Mouse (Mus musculus): ENCODE data around the gene Gtf2h5. TPM values are rescaled to one million over a fixed set of nuclear protein-coding genes. Genes with fewer than 3 reads are reported as not detected.

Gene Gtf2h5
- total RNA-seq, 2 experiments from 2014 or later: 86.7 to 88.4 TPM

DNA sequence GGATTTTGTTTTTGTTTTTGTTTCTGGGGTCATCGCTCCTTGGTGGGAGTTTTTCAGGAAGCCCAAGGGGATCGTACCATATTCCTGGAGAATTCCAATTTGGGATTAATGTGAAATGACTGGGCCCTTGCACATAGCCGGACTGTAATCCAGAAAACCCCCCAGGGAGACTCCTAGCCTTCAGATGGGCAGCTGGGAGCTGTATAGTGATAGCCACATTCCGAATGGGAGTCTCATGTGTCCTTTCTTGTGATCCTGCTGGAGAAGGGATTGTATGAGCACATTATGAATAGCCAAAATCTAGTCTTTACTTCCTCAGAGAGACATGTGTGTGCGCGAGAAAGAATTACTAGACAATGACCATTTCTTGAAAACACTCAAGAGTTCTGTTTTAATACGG lies 28.6 kb downstream of the Gtf2h5 start:
- DNase-seq (ENCODE audit: low spot score in 2 of 2): no peak

DNA sequence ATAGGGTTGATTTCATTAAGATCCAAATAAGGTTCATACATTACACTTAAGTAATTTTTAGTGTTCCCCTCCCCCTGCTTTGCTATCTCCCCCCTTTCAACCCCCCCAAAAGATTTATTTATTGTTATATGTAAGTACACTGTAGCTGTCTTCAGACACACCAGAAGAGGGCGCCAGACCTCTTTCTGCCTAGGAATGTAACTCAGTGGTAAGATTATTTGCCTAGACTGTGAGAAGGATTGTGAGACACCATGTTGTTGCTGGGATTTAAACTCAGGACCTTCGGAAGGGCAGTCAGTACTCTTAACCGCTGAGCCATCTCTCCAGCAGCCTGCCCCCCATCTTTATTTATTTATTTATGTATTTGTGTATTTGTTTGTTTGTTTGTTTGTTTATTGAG lies 31.4 kb downstream of the Gtf2h5 start:
- DNase-seq (ENCODE audit: low spot score in 2 of 2): no peak

DNA sequence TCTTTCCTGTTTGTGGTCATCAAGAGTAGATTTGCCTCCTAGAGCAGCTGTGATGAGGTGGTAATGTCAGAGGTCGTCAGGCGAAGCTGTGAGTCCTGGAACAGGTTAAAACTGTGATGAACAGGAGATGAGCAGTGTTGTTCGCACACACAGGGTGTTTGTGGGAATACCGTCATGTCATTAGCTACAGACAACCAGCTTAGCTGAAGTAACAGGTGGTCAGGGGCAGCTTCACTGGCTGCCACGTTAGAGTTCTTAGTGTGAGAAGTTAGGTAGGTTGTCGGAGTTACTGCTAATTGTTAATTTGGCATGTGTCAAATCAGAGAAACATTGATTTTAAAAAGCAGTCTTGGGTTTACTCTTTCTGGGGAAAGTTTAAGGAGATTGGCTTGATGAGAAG lies 34.1 kb downstream of the Gtf2h5 start:
- DNase-seq (ENCODE audit: low spot score in 2 of 2): no peak

DNA sequence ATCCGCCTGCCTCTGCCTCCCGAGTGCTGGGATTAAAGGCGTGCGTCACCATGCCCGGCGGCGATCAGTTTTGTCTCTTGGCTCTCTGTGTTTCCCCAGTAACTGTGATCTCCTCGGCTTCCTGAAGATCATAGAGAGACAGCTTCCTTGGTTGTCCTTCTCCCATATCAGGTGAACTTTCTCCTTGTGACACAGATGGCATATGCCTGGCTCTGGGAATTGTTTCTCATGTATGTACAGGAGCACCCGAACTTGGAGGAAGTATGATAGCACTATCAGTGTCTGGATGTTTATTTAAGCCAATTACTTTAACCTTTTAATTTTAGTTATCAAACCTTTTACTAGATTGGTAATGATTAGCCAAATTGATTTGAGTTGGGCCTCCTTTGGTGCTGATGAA lies 35.5 kb downstream of the Gtf2h5 start:
- DNase-seq (ENCODE audit: low spot score in 2 of 2): no peak

DNA sequence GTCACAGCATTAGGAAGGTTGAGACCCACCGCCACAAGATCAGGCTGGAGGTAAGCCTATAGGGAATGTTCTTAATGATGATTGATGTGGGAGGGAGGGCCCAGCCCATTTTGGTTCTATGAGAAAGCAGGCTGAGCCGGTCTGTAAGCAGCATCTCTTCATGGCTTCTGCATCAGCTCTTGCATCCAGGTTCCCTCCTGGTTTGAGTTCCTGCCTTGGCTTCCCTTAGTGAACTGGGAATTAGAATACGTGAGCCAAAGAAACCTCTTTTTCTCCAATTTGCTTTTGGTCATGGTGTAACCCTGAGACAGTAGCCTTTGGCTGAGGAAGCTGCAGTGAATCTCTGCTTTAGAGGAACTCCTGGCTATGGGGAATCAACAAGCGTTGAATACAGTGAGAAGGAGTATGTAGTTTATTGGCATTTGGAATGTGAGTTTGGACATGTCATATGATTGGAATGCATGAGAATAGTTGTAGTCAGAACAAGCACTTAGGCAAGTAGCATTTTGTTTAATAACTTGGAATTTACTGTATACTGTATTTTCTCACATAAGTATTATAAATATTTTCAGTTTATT lies 37.7 kb downstream of the Gtf2h5 start:
- no peak for DNase-seq (ENCODE audit: low spot score in 2 of 2)

DNA sequence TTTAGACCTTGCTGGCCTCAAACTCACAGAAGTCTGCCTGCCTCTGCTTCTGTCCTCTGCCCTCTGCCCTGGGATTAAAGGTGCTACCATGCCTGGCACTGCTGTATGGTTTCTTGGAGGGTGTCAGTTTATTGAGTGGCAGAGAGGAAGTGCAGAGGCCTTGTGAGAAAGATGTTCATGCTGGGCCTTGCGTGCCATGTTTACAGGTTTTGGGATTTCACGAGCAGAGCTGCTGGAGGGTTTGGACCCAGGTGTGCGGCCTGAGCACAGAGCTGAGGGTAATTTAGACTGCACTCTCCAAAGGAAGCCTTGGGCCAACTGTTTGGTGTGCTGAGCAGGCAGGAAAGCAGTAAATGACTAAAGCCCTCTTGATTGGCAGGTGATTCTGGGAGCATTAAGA lies 38.3 kb downstream of the Gtf2h5 start:
- no peak for DNase-seq (ENCODE audit: low spot score in 2 of 2)

DNA sequence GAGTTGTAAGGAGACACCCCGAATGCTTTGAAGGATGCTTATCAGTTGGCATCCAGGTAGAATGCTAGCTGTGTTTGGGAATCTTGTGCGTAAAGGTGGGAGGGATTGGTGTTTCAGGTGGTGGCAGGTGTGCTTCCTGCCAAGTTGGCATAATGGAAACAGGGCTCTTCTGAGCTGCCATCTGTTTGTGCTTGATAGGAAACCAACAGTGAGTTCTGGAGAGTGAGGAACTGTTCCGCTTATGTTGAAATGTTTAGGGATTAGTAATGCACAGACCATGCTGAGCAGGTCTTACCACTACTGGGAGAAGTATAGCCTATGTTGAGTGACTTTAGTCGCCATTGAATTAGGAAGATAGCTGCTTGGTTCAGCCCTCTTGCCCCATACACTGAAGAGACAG lies 39.3 kb downstream of the Gtf2h5 start:
- no peak for DNase-seq (ENCODE audit: low spot score in 2 of 2)

DNA sequence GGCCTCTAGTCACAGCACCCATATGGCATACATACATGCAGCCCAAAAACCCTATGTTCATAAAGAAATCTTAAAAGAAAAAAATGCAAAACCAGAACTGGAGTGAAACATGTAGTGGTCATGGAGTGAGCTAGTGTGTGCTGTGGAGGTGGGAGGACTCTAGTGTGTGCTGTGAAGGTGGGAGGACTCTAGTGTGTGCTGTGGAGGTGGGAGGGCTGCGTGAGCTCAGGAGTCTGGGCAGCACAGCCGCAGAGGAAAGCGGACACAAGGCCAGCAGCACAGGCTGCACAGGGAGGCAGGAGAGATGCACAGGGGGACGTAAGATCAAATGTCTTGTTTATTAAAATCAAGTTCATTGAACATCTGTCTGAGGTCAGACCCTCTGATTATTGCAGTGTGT lies 44.2 kb downstream of the Gtf2h5 start:
- DNase-seq (ENCODE audit: low spot score in 2 of 2): no peak

DNA sequence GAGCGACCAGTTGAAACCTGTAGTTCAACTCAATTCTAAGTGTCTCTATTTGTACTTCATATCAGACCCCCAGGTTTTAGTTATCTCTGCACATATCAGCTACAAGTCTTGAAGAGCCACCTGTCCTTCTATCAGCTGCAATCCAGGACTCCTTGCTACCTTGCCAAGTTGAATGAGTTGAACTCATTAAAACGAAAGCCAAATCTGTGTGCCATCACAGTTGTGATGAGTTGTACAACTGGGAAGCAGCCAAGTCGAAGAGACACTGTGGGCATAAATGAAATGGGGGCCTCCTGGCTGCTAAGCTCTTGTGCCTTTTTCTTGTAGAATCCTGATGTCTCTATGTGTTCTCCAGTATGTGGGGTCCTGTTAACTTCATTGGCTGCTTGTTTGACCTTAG lies 45.9 kb downstream of the Gtf2h5 start:
- no peak for DNase-seq (ENCODE audit: low spot score in 2 of 2)

DNA sequence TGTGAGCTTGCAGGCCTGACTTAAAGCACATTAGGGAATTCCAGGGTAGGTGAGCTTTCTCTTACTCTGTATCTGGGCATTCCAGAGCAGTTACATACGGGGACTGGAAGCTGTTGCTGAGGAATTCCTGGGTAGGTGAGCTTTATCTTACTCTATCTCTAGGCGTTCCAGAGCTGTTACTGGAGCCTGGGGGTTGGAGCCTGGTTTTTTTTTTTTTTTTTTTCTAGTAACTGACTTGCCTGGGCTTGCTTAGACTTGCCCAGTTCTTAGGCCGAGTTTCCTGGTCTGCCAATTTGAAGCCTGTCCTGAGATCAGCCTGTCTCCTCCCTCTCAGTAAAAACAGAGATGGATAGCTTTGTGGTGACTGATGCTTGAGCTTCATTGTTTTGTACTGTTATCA lies 48.5 kb downstream of the Gtf2h5 start:
- DNase-seq (ENCODE audit: low spot score in 2 of 2): no peak

DNA sequence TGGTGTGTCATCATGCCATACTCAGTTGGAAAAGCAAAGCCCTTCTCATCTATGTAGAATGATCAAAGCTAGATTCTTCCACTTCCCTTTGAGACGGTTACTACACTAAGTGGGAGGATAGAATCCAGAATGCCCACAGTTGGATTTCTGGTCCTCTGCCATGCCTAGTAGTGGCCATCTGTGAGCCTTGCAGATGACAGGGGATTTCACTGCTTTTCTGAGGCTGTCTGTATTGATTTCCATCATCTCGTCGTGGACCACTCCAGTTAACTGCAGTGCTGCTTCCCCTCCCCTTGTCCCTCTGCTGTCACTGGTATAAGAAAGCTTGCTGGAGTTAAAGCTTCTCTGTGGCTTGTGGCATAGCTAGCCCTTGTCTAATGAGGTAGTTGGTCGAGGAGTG lies 49.8 kb downstream of the Gtf2h5 start:
- no peak for DNase-seq (ENCODE audit: low spot score in 2 of 2)

DNA sequence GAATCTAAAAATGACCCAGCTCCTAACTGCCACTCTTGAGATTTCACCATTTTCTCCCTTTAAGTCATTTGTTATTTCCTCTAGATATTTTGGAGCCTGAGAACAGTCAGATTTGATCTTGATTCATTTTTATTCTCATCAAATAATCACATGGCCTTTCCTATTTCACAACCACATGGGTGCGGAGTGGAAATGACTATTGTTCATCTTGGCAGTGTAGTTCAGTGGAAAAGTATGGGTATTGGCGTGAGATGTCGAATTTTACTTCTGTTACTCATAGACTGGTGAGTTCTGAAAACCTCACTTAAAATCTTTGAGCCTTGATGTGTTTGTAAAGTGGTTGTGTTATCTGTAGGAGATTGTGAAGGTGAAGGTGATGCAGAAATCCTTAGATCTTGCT lies 51.5 kb downstream of the Gtf2h5 start:
- DNase-seq (ENCODE audit: low spot score in 2 of 2): no peak

Small RNA genes lying within 50 kb of the gene (microRNA-seq; reads per million reads assigned to microRNA genes)
- not detected for gene Gm22774

Other genes with a start within 250 kb of the Gtf2h5 start
- gene Snx9, start 238.5 kb upstream of the Gtf2h5 start, total RNA-seq (2021): 10 to 100 TPM; 36.4 to 38.6 TPM
- 10 to 100 TPM; 31.6 to 39.0 TPM for gene Synj2, start 138.5 kb upstream of the Gtf2h5 start, total RNA-seq (2021)
- gene Serac1, start within 50 bp of the Gtf2h5 start, total RNA-seq (2021): 10 to 100 TPM in 1 of 2 experiments, 1 to 10 TPM in 1; 9.4 to 10.8 TPM
- gene Tulp4, start 26.7 kb downstream of the Gtf2h5 start, total RNA-seq (2021): 100 to 1,000 TPM; 150 to 174 TPM
- 10 to 100 TPM in 1 of 2 experiments, 1 to 10 TPM in 1; 9.0 to 10.1 TPM for gene Tmem181a, start 177.1 kb downstream of the Gtf2h5 start, total RNA-seq (2021)
- 1 to 10 TPM; 3.1 to 5.1 TPM for gene Dynlt1a, start 237.7 kb downstream of the Gtf2h5 start, total RNA-seq (2021)

All from gastrocnemius, postnatal 4 days (tissue).